In genomic region chr3:32012205-32012931, GRCm38 (mm10) we compare ENCODE assay signal across 19 mouse cellular contexts.
DNase-seq lines count a peak whose midpoint lies in the region; ATAC-seq lines count a peak whose summit lies in the region.
"Had no signal": no experiment of that assay in that cellular context is flagged by ENCODE, and none has a peak within 500 bp of the region (broad histone marks: within the 10 kb centered on the region; RNA-seq: fewer than 3 reads in every experiment).

No protein-coding gene starts in this region.

- H3K36me3 ChIP-seq in forebrain, embryonic 14.5 days (ENCODE audit: control insufficient read depth, insufficient read depth, low read length): no peaks in the 10 kb centered on the region
- H3K36me3 ChIP-seq in forebrain, embryonic 11.5 days (ENCODE audit: control insufficient read depth, insufficient read depth, low read length): no peaks in the 10 kb centered on the region
- H3K36me3 ChIP-seq in midbrain, embryonic 11.5 days (ENCODE audit: control insufficient read depth, insufficient read depth, low read length): no peaks in the 10 kb centered on the region
- no peaks in the 10 kb centered on the region for H3K36me3 ChIP-seq in midbrain, embryonic 14.5 days (ENCODE audit: control insufficient read depth, insufficient read depth, low read length)
- H3K36me3 ChIP-seq: limb, embryonic 12.5 days had no signal

- DNase-seq in forebrain, embryonic 14.5 days (ENCODE audit: low spot score): peak; percentile 16
- no peak for DNase-seq in forebrain, embryonic 11.5 days (ENCODE audit: low spot score)
- peak; percentile 39 for DNase-seq in midbrain, embryonic 11.5 days (ENCODE audit: low spot score, missing footprints)
- no peak for DNase-seq in midbrain, embryonic 14.5 days
- peak; percentile 24 to 35 for DNase-seq in cerebellum, adult 18-20 months
- DNase-seq in cerebellum, postnatal 36 days: peak; percentile 37 to 40
- no peak for DNase-seq in urinary bladder, postnatal 14 days (ENCODE audit: low spot score)
- DNase-seq in ovary, postnatal 36 days (ENCODE audit: low spot score): no peak
- DNase-seq: adrenal gland, postnatal 10 days; gastrocnemius, postnatal 14 days; kidney, adult 11 months; layer of hippocampus, postnatal 36 days; retina, postnatal 1 day; thymus, adult 18-20 months had no signal

- 75% methylated on average over 12 of the region's 12 CpGs for WGBS in forebrain, embryonic 14.5 days
- 87% methylated on average over 12 of the region's 12 CpGs for WGBS in forebrain, embryonic 11.5 days
- 88% methylated on average over 12 of the region's 12 CpGs for WGBS in midbrain, embryonic 11.5 days
- 81% methylated on average over 12 of the region's 12 CpGs for WGBS in midbrain, embryonic 14.5 days

- H3K27me3 ChIP-seq in forebrain, embryonic 14.5 days (replicated peaks; ENCODE audit: control insufficient read depth, insufficient read depth, low read length): no peaks in the 10 kb centered on the region
- no peaks in the 10 kb centered on the region for H3K27me3 ChIP-seq in forebrain, embryonic 11.5 days (ENCODE audit: control insufficient read depth, insufficient read depth, low read length)
- H3K27me3 ChIP-seq in midbrain, embryonic 11.5 days (ENCODE audit: control insufficient read depth, insufficient read depth, low read length): no peaks in the 10 kb centered on the region
- no peaks in the 10 kb centered on the region for H3K27me3 ChIP-seq in midbrain, embryonic 14.5 days (ENCODE audit: control insufficient read depth, insufficient read depth, low read length)
- H3K27me3 ChIP-seq: CH12.LX; limb, embryonic 12.5 days had no signal

- H3K27ac ChIP-seq in forebrain, embryonic 14.5 days (ENCODE audit: low read depth, low read length): no peak overlapping the region
- H3K27ac ChIP-seq in forebrain, embryonic 11.5 days (ENCODE audit: low read depth, low read length): no peak overlapping the region
- no peak overlapping the region for H3K27ac ChIP-seq in midbrain, embryonic 11.5 days (ENCODE audit: low read depth, low read length)
- no peak overlapping the region for H3K27ac ChIP-seq in midbrain, embryonic 14.5 days (replicated peaks; ENCODE audit: low read depth, low read length)
- H3K27ac ChIP-seq: hindbrain, embryonic 14.5 days; kidney, postnatal 0 days; limb, embryonic 12.5 days; liver, embryonic 14.5 days had no signal

- H3K4me3 ChIP-seq in forebrain, embryonic 14.5 days (ENCODE audit: low read depth, low read length): no peak overlapping the region
- no peak overlapping the region for H3K4me3 ChIP-seq in forebrain, embryonic 11.5 days (ENCODE audit: low read depth, low read length)
- H3K4me3 ChIP-seq in midbrain, embryonic 11.5 days (ENCODE audit: low read depth, low read length): no peak overlapping the region
- no peak overlapping the region for H3K4me3 ChIP-seq in midbrain, embryonic 14.5 days (replicated peaks; ENCODE audit: low read depth, low read length)
- H3K4me3 ChIP-seq: limb, embryonic 12.5 days had no signal

- no peak overlapping the region for H3K9ac ChIP-seq in forebrain, embryonic 14.5 days (ENCODE audit: low read length)
- H3K9ac ChIP-seq in forebrain, embryonic 11.5 days (ENCODE audit: low read length): no peak overlapping the region
- no peak overlapping the region for H3K9ac ChIP-seq in midbrain, embryonic 11.5 days (ENCODE audit: low read length)
- no peak overlapping the region for H3K9ac ChIP-seq in midbrain, embryonic 14.5 days (replicated peaks; ENCODE audit: low read length)
- H3K9ac ChIP-seq: hindbrain, embryonic 14.5 days; limb, embryonic 12.5 days; liver, embryonic 14.5 days had no signal

- no peak for ATAC-seq in forebrain, embryonic 14.5 days
- ATAC-seq in forebrain, embryonic 11.5 days (replicated peaks; ENCODE audit: low FRiP score): no peak
- no peak for ATAC-seq in midbrain, embryonic 11.5 days (ENCODE audit: low FRiP score)
- no peak for ATAC-seq in midbrain, embryonic 14.5 days (ENCODE audit: low FRiP score, low TSS enrichment)

- no peaks in the 10 kb centered on the region for H3K9me3 ChIP-seq in forebrain, embryonic 14.5 days (replicated peaks; ENCODE audit: control insufficient read depth, low read length)
- H3K9me3 ChIP-seq in forebrain, embryonic 11.5 days (ENCODE audit: control insufficient read depth, low read length): no peaks in the 10 kb centered on the region
- no peaks in the 10 kb centered on the region for H3K9me3 ChIP-seq in midbrain, embryonic 11.5 days (ENCODE audit: control insufficient read depth, low read length)
- H3K9me3 ChIP-seq in midbrain, embryonic 14.5 days (ENCODE audit: control insufficient read depth, low read length): no peaks in the 10 kb centered on the region
- H3K9me3 ChIP-seq: limb, embryonic 12.5 days had no signal

- no peaks in the 10 kb centered on the region for H3K4me1 ChIP-seq in forebrain, embryonic 14.5 days (ENCODE audit: control insufficient read depth, insufficient read depth, low read length)
- H3K4me1 ChIP-seq in forebrain, embryonic 11.5 days (replicated peaks; ENCODE audit: control insufficient read depth, insufficient read depth, low read length): no peaks in the 10 kb centered on the region
- no peaks in the 10 kb centered on the region for H3K4me1 ChIP-seq in midbrain, embryonic 11.5 days (ENCODE audit: control insufficient read depth, insufficient read depth, low read length)
- no peaks in the 10 kb centered on the region for H3K4me1 ChIP-seq in midbrain, embryonic 14.5 days (ENCODE audit: control insufficient read depth, insufficient read depth, low read length)
- H3K4me1 ChIP-seq: limb, embryonic 12.5 days had no signal

- H3K4me2 ChIP-seq in forebrain, embryonic 14.5 days (ENCODE audit: low read length): no peak overlapping the region
- H3K4me2 ChIP-seq in forebrain, embryonic 11.5 days (ENCODE audit: low read depth, low read length, severe bottlenecking): no peak overlapping the region
- no peak overlapping the region for H3K4me2 ChIP-seq in midbrain, embryonic 11.5 days
- no peak overlapping the region for H3K4me2 ChIP-seq in midbrain, embryonic 14.5 days (ENCODE audit: low read length)
- H3K4me2 ChIP-seq: hindbrain, embryonic 14.5 days; limb, embryonic 12.5 days had no signal

Comparison
In these comparisons a context has a peak if more than half of its experiments do, and no peak if none do; other contexts are left out.
1. DNase-seq: peak in forebrain, embryonic 14.5 days (single experiment), midbrain, embryonic 11.5 days (single experiment), cerebellum, adult 18-20 months (2 of 2) and cerebellum, postnatal 36 days (2 of 2); none in forebrain, embryonic 11.5 days (single experiment), midbrain, embryonic 14.5 days (single experiment), urinary bladder, postnatal 14 days (single experiment) and ovary, postnatal 36 days (single experiment).